Mouse (Mus musculus): ENCODE results near the gene Cpa5. TPM values are rescaled to one million over a fixed set of nuclear protein-coding genes. Genes with fewer than 3 reads are reported as not detected.

The Cpa5 gene
- total RNA-seq, 1 experiment from 2014 or later, result not detected

GRCm38 (mm10) chr6:30644462-30644861 is 33.7 kb downstream of the Cpa5 start:
- no peak for DNase-seq

DNA sequence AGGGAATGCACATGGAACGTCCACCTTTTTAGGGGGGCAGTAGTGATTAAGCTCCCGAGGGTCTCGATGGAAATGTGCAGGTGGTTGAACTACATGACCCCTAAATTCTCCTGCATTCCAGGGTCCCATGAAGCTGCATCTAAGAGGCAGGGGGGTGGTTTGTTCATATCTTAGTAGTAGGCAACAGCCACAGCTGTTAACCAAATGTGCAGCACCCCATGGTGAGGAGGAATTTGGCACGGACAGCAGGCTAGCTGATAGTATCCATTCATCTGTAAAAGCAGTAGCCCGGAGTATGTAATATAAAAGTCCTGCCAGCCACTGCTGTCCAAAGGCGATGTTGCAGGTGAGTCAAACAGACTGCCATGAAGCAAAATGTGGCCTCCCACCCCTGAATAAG is 34.6 kb downstream of the Cpa5 start:
- DNase-seq, result no peak

GRCm38 (mm10) chr6:30649651-30650296 is 39.0 kb downstream of the Cpa5 start:
- DNase-seq, result no peak

- no peak for DNase-seq
These were observed 41.8 kb downstream of the Cpa5 start for GRCm38 (mm10) chr6:30652425-30653188.

DNA sequence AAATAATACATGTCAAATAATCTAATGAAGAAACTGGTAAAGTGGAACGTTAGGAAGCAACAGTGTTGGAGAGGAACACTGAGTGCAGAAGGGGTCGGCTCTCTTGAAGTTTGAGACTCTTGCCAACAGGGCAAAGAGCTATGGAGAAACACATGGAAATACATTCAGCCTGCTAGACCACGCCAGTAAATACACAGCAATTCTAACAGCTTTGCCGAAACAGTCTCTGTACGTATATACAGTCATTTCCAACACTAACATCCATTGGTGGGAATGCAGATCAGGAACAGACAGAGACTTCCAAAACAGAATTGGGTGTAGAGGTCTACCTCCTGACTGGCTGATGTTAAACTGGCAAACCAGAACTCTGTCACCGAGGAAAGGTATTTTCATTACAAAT is 42.7 kb downstream of the Cpa5 start:
- no peak for DNase-seq

DNA sequence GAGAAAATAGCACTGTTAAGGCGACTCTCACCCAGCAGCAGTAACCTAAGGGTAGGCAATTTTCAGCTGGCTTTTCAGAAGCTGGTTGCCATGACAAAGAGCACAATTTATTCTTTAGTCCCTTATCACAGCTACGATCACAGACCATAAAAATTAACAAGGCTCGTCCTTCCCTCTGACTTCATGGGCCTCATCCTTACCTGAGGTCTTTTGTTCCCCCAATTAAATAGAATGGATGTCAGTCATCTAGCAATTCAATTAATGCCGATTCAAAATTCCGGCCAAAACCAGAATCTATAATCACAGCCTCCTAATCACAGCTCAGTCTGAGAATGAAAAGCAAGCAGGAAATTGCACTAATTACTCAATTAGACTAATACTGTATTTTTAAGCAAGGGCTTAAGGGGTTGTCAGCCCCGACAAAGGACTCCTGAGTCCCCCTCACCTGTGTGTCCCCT is 43.6 kb downstream of the Cpa5 start:
- DNase-seq, result no peak

DNA sequence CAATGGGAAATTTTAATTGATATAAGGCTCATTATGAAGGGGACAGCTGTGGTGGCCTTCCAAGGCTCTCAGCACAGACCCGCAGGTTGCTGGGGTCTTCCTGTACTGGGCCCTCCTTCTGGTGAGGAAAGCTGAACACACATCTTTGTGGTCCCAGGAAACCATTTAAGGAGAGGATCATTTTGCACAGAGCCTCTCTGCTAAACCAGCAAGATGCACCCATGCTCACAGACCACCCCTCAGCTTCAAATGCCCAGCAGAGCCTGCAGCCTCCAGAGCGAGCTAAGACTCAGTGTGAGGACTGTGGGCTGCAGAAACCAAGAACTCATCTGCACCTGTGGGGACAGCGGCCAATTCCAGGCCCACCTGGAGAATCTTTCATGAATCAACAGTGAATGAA is 44.1 kb downstream of the Cpa5 start:
- DNase-seq, result no peak

DNA sequence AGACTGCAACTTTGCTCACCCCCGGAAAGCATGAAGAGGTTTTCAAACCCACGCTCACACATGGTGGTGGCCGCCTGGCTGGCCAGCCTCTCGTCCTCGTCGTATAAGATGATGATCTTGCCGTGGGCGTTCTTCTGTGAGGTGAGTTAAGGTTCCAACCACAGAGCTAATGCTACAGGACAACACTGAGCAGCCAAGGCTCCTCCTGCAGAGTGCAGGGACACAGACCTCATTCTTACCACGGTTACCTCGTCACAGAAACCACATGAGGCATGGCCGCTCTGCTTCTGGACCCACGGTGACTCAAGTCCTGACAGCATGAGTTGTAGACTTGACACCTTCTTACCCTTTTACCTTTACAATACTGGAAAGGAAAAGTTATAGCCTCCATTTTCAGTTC is 46.5 kb downstream of the Cpa5 start:
- no peak for DNase-seq

DNA sequence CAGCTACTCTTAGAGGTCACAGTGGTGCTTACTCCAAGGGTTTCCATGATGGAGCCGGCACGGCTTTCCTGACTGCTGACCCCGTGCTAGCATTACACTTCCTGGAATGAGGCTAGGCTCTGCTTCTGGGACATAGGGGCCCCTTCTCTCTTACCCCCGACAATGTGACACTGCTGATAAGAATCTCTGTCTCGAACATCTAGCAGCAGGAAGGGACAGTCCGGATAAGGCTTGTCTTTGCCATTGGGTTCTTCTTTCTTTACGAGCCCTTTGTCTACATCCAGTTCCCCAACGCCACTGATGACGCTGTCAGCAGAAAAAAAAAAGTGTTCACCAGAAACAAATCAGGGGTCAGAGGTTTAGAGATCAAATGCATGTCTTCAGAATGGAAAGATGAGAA is 47.8 kb downstream of the Cpa5 start:
- DNase-seq, result no peak

DNA sequence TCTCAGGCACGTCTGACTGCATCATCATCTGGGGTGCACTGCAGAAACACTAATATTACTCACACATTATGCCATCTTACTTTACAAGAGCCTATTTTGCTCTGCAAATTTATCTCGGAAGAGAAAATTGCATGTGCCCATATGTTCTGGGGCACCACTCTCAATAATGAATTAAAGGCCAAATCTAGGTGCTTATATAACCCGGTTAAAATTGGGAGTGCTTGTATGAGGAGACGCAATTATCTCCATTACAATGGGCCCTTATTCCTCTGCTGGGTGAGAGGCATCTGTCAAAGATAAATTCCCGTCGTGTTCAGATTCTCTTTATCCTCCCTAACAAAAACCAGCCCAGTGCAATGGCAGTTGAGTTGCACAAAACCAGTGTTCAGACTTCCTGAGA is 54.0 kb downstream of the Cpa5 start:
- DNase-seq, result no peak

- DNase-seq, result no peak
These were observed 54.5 kb downstream of the Cpa5 start for GRCm38 (mm10) chr6:30665296-30665695.

DNA sequence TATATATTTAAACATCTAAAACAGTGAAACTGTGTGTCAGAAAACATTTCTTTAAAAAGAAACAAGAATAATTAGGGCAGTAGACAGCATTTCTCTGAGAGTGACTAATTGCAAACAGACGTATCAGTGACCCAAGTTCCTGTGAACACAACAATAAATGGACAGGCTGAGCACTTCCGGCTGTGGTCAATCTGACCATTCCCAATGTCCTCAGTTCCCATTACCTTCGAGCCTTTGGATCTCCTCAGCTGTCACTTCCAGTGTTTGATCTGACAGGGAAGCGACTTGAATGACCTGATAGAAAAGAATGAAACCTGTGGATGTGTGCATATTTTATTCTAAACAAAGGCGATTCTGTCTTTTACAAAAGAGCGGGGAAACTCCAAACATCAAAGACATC is 55.2 kb downstream of the Cpa5 start:
- DNase-seq, result no peak

- DNase-seq, result no peak
These were observed 56.8 kb downstream of the Cpa5 start for GRCm38 (mm10) chr6:30667585-30667984.

GRCm38 (mm10) chr6:30671696-30672095 is 60.9 kb downstream of the Cpa5 start:
- DNase-seq, result no peak

- DNase-seq, result peak; percentile 42
These were observed 63.2 kb downstream of the Cpa5 start for GRCm38 (mm10) chr6:30673764-30674561.

DNA sequence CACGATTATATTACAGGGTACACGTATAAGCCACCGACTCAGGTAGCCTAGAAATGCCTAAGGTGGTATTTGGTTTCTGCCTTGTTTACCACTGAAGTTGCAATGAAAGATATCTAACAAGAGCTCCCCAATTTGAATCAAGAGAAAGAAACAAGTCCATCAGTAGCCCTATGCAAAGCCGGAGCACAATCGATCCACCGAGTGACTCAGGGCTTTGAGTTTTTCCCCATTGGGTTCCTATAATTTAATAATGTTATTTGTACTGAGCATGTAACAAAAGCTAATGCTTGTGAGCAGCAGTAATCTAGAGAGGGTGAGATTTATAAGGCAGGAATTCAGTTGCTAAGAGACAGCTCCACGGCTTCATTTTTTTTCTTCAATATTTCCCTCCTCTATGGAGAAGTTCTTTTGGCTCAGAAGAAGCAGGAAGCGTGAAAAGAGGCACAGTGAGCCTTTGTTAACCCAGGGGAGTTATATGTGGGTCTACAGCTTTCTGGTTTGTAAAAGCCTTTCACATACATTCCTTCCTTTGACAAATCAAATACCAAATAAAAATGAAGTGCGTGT is 64.0 kb downstream of the Cpa5 start:
- DNase-seq, result no peak

DNA sequence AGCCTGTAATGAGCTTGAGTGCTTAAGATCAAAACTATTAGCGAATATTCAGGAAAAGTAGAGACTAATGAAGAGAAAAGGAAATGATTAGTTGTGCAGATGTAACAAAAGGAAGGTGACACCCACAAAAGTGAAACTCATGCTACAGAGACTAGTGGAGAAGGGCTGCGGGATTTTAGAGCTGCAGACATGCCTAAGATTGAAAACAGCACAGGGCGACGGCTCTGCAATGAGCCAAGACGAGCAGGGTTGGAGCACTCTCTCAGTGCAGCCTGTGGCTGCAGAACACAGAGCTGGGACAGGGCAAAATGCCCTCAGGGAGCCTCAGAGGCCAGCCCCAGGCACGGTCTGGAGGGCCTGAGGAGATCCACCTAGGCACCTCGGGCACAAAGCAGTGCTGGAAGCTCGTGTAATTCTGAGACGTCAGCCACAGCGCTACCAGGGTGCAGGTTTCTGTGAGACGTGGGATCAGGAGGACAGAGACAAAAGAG is 64.5 kb downstream of the Cpa5 start:
- peak; percentile 29 for DNase-seq

DNA sequence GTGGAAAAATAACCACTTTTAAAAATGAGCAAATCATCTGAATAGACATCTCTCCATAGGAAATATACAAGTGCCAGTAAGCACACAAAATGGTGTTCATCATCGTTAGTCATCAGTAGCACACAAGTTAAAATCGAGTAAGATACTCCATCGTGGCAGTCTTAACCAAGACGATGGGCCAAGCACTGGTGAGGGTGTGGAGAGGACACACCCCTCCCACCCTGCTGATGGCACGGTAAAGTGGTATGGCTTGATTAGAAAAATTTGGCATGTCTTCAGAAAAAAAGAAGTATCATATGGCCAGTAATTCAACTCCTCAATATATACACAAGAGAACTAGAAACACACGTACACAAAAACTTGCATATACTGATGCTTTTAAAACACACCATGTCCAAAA is 65.7 kb downstream of the Cpa5 start:
- DNase-seq, result no peak

- no peak for DNase-seq
These were observed 66.8 kb downstream of the Cpa5 start for GRCm38 (mm10) chr6:30677591-30677990.

DNA sequence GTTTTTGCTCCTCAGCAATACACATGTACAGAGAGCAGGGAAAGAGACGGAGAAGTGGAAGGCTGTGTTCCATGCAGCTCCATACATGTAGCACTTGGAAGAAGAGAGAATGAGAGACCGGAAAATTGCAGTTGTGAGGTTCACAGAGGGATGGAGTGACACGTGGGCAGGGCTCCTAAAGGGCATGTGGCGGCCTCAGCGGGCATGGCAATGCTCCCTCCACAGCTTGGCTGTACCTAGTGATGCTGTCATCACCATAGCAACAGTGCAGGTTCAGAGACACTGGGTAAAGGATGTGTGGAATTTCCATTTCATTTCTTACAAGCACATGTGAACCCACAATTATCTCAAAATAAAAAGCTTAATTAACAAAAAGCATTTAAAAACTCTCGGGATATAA is 67.7 kb downstream of the Cpa5 start:
- no peak for DNase-seq

GRCm38 (mm10) chr6:30679567-30679966 is 68.8 kb downstream of the Cpa5 start:
- DNase-seq, result no peak

- no peak for DNase-seq
These were observed 69.6 kb downstream of the Cpa5 start for GRCm38 (mm10) chr6:30680442-30680841.

Measured in adrenal gland, postnatal 25 days (tissue).